Mouse (Mus musculus) gastrocnemius, postnatal 10 days (tissue): ENCODE data around the gene Nsmce1. TPM values are rescaled to one million over a fixed set of nuclear protein-coding genes. Genes with fewer than 3 reads are reported as not detected.
A peak's percentile ranks its signal among the peaks of the same experiment; 100 is the strongest.

Experiments
- DNase-seq: peaks from one replicate; pipeline ENCODE4 v3.0.0; 2021; ENCODE audit warnings: mixed read lengths
- total RNA-seq, 2 experiments: library from RNA; stranded (reverse); gene quantifications; 2 replicates each; pipeline ENCODE4 v1.2.3; 2021

Gene Nsmce1
- total RNA-seq, 2 experiments from 2014 or later: 19.4 to 20.3 TPM

- DNase-seq: no peak
Observed at GRCm38 (mm10) chr7:125491760-125492159, 364 bp upstream of the Nsmce1 start.

GRCm38 (mm10) chr7:125489636-125490035 is 1.8 kb downstream of the Nsmce1 start:
- no peak for DNase-seq

GRCm38 (mm10) chr7:125488706-125489105 is 2.7 kb downstream of the Nsmce1 start:
- no peak for DNase-seq

- no peak for DNase-seq
Observed at GRCm38 (mm10) chr7:125487126-125487525, 4.3 kb downstream of the Nsmce1 start.

GRCm38 (mm10) chr7:125486121-125486630 is 5.2 kb downstream of the Nsmce1 start:
- DNase-seq: no peak

GRCm38 (mm10) chr7:125484791-125485190 is 6.6 kb downstream of the Nsmce1 start:
- no peak for DNase-seq

GRCm38 (mm10) chr7:125482886-125483285 is 8.5 kb downstream of the Nsmce1 start:
- no peak for DNase-seq

GRCm38 (mm10) chr7:125482339-125482738 is 9.1 kb downstream of the Nsmce1 start:
- DNase-seq: no peak

- no peak for DNase-seq
Observed at GRCm38 (mm10) chr7:125480518-125480917, 10.9 kb downstream of the Nsmce1 start.

GRCm38 (mm10) chr7:125478391-125478984 is 12.9 kb downstream of the Nsmce1 start:
- no peak for DNase-seq

- DNase-seq: peak; percentile 22
Observed at GRCm38 (mm10) chr7:125475601-125476251, 15.7 kb downstream of the Nsmce1 start.

- DNase-seq: no peak
Observed at GRCm38 (mm10) chr7:125474535-125474934, 16.9 kb downstream of the Nsmce1 start.

- DNase-seq: peak; percentile 82
Observed at GRCm38 (mm10) chr7:125471991-125472741, 19.2 kb downstream of the Nsmce1 start.

- DNase-seq: no peak
Observed at GRCm38 (mm10) chr7:125470901-125471300, 20.5 kb downstream of the Nsmce1 start.

- DNase-seq: peak; percentile 73
Observed at GRCm38 (mm10) chr7:125469937-125470336, 21.5 kb downstream of the Nsmce1 start.

- DNase-seq: no peak
Observed at GRCm38 (mm10) chr7:125462200-125462599, 29.2 kb downstream of the Nsmce1 start.

GRCm38 (mm10) chr7:125453671-125454070 is 37.7 kb downstream of the Nsmce1 start:
- no peak for DNase-seq

- DNase-seq: no peak
Observed at GRCm38 (mm10) chr7:125451078-125451477, 40.3 kb downstream of the Nsmce1 start.

GRCm38 (mm10) chr7:125450678-125451077 is 40.7 kb downstream of the Nsmce1 start:
- DNase-seq: no peak

GRCm38 (mm10) chr7:125444464-125445401 is 46.7 kb downstream of the Nsmce1 start, which contains the start of gene Kdm8:
Kdm8 (plus strand) TSS chr7:125444676.
- peak; percentile 93 for DNase-seq

GRCm38 (mm10) chr7:125444076-125444463 is 47.3 kb downstream of the Nsmce1 start:
- DNase-seq: no peak

GRCm38 (mm10) chr7:125442323-125442722 is 49.1 kb downstream of the Nsmce1 start:
- no peak for DNase-seq
